Mouse (Mus musculus): ENCODE results near the gene Lamp1.

The Lamp1 gene

GRCm38 (mm10) chr8:13178137-13178536 is 19.2 kb downstream of the Lamp1 start:
- Histone ChIP-seq H3K36me3 (ENCODE audit: control insufficient read depth, insufficient read depth, low read length, poor library complexity, severe bottlenecking) (peaks cover 6% of the 10 kb centered on the region; the same call in 1 of the 2 replicates), H3K27me3 (ENCODE audit: control insufficient read depth, insufficient read depth, low read length, poor library complexity, severe bottlenecking) (no peaks in the 10 kb centered on the region)
- no peak for DNase-seq (ENCODE audit: low read depth, low spot score)

GRCm38 (mm10) chr8:13179482-13179881 is 20.5 kb downstream of the Lamp1 start:
- no peak for DNase-seq (ENCODE audit: low read depth, low spot score)
- Histone ChIP-seq H3K27me3 (ENCODE audit: control insufficient read depth, insufficient read depth, low read length, poor library complexity, severe bottlenecking) (no peaks in the 10 kb centered on the region), H3K36me3 (ENCODE audit: control insufficient read depth, insufficient read depth, low read length, poor library complexity, severe bottlenecking) (no peaks in the 10 kb centered on the region)

DNA sequence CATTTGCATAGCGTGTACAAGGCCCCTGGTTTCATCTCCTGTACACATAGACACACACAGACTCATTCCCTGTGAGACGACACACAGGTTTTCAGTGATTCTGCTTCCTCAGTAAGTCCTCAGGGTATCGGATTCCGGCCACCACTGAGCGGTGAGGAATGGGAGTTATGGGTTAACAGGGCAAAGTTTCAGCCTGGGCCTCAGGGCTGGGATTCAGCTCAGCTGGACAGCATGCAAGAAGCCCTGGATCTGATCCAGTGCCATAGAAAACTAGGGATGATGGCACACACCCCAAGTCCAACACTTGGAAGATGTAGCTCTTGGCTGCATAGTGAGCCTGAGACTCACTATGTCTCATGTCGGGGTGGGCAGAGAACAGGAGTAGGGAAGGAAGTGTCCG is 21.0 kb downstream of the Lamp1 start:
- DNase-seq (ENCODE audit: low read depth, low spot score): no peak
- Histone ChIP-seq H3K27me3 (ENCODE audit: control insufficient read depth, insufficient read depth, low read length, poor library complexity, severe bottlenecking) (no peaks in the 10 kb centered on the region), H3K36me3 (ENCODE audit: control insufficient read depth, insufficient read depth, low read length, poor library complexity, severe bottlenecking) (no peaks in the 10 kb centered on the region)

DNA sequence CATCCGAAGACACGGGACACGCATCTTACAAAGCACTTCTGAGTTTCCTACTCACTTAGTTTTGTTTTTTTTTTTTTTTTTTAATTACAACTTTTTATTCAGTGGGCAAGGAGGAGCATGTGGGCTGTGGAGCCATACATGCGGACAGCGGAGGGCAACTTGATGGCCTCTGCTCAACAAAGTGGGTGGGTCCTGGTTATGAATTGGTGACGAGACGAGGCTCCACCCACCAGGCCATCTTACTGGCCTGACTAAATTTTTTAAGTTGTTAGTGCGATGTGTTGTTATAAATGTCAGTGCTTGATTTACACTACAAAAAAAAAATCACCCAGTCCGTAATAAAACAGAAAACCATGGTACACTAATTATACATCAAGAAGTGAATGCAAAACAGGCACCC is 21.4 kb downstream of the Lamp1 start:
- H3K36me3 ChIP-seq (ENCODE audit: control insufficient read depth, insufficient read depth, low read length, poor library complexity, severe bottlenecking): no peaks in the 10 kb centered on the region
- no peaks in the 10 kb centered on the region for H3K27me3 ChIP-seq (ENCODE audit: control insufficient read depth, insufficient read depth, low read length, poor library complexity, severe bottlenecking)
- DNase-seq (ENCODE audit: low read depth, low spot score): no peak

- H3K27me3 ChIP-seq (ENCODE audit: control insufficient read depth, insufficient read depth, low read length, poor library complexity, severe bottlenecking): no peaks in the 10 kb centered on the region
- no peak for DNase-seq (ENCODE audit: low read depth, low spot score)
- H3K36me3 ChIP-seq (ENCODE audit: control insufficient read depth, insufficient read depth, low read length, poor library complexity, severe bottlenecking): no peaks in the 10 kb centered on the region
Measured at GRCm38 (mm10) chr8:13180911-13181690, 22.1 kb downstream of the Lamp1 start.

DNA sequence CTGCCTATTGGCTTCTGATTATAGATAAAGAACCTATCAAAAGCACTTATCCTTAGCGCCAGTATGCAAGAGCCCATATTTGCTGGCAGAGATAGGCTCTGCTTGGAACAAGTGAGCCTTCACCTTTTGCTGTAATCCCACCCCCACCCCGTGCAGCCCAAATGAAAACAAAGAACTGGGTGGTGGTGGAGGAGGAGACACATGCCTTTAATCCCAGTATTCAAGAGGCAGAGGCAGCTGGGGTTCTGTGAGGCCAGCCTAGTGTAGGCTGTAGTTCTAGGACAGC is 22.7 kb downstream of the Lamp1 start:
- DNase-seq (ENCODE audit: low read depth, low spot score): no peak
- Histone ChIP-seq H3K27me3 (ENCODE audit: control insufficient read depth, insufficient read depth, low read length, poor library complexity, severe bottlenecking) (no peaks in the 10 kb centered on the region), H3K36me3 (ENCODE audit: control insufficient read depth, insufficient read depth, low read length, poor library complexity, severe bottlenecking) (no peaks in the 10 kb centered on the region)

- H3K27me3 ChIP-seq (ENCODE audit: control insufficient read depth, insufficient read depth, low read length, poor library complexity, severe bottlenecking): no peaks in the 10 kb centered on the region
- no peak for DNase-seq (ENCODE audit: low read depth, low spot score)
- no peaks in the 10 kb centered on the region for H3K36me3 ChIP-seq (ENCODE audit: control insufficient read depth, insufficient read depth, low read length, poor library complexity, severe bottlenecking)
Measured at GRCm38 (mm10) chr8:13186819-13187218, 27.9 kb downstream of the Lamp1 start.

GRCm38 (mm10) chr8:13187229-13187628 is 28.3 kb downstream of the Lamp1 start:
- DNase-seq (ENCODE audit: low read depth, low spot score): no peak
- no peaks in the 10 kb centered on the region for H3K27me3 ChIP-seq (ENCODE audit: control insufficient read depth, insufficient read depth, low read length, poor library complexity, severe bottlenecking)
- no peaks in the 10 kb centered on the region for H3K36me3 ChIP-seq (ENCODE audit: control insufficient read depth, insufficient read depth, low read length, poor library complexity, severe bottlenecking)

DNA sequence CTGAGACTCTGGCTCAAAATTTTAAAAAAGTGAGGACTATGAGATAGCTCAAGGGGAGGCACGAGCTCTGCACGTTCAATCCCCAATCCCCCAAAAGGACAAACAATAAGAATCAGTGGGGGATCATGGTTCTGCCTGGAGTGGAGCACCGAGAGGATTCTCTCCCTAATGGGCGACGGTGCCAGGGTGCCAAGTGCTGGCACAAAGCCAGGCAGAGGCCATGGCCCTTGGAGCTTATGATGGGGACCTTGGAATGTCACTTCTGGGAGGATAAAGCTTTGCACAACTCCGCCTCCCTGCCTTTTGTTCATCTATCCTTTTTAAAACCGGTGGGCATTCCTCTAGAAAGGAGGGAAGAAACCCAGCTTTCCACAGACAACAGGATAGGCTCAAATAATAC is 28.7 kb downstream of the Lamp1 start:
- no peaks in the 10 kb centered on the region for H3K27me3 ChIP-seq (ENCODE audit: control insufficient read depth, insufficient read depth, low read length, poor library complexity, severe bottlenecking)
- DNase-seq (ENCODE audit: low read depth, low spot score): no peak
- no peaks in the 10 kb centered on the region for H3K36me3 ChIP-seq (ENCODE audit: control insufficient read depth, insufficient read depth, low read length, poor library complexity, severe bottlenecking)

DNA sequence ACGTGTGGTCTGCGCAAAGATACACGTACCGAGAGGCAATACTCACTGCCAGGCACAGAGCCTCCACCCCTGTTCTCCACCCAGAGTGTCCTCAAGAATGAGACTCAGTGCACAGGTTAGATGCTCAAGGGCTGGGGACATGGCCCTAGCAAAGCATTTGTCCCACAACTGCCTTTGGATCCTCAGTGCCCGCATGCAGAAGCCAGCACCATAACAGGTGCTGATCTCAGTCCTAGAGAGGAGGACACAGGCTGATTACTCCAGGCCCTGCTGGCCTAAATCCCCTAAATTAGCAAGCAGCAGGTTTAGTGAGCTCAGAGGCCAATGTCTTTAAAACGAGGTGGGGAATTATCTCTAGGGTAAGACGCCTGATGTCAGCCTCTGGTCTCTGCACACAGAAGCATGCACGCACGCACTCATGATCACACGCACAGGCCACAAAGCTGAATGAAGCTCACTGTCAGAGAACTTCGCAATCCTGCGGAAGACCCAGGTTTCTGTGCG is 29.1 kb downstream of the Lamp1 start:
- Histone ChIP-seq H3K27me3 (ENCODE audit: control insufficient read depth, insufficient read depth, low read length, poor library complexity, severe bottlenecking) (no peaks in the 10 kb centered on the region), H3K36me3 (ENCODE audit: control insufficient read depth, insufficient read depth, low read length, poor library complexity, severe bottlenecking) (no peaks in the 10 kb centered on the region)

DNA sequence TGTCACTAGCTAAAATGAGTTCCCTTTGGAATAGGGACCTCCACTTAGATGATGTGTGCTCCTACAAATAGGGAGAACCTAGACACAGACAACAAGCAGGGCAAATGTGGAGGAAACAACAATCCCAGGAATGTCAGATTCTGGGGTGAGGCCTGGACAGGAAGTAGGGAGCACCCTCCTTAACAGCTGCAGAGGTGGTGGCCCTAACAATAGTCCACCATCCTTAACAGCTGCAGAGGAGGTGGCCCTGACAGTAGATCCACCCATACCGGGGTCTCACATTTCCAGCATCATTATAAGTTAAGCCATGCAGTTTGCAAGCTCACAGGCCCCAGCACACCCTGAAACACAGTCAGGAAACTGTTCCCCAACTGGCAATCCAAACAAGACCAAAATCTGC is 29.9 kb downstream of the Lamp1 start:
- DNase-seq (ENCODE audit: low read depth, low spot score): no peak
- H3K27me3 ChIP-seq (ENCODE audit: control insufficient read depth, insufficient read depth, low read length, poor library complexity, severe bottlenecking): no peaks in the 10 kb centered on the region
- no peaks in the 10 kb centered on the region for H3K36me3 ChIP-seq (ENCODE audit: control insufficient read depth, insufficient read depth, low read length, poor library complexity, severe bottlenecking)

More for the DNA sequence above, 29.1 kb downstream of the Lamp1 start:
- DNase-seq (ENCODE audit: low read depth, low spot score): no peak

DNA sequence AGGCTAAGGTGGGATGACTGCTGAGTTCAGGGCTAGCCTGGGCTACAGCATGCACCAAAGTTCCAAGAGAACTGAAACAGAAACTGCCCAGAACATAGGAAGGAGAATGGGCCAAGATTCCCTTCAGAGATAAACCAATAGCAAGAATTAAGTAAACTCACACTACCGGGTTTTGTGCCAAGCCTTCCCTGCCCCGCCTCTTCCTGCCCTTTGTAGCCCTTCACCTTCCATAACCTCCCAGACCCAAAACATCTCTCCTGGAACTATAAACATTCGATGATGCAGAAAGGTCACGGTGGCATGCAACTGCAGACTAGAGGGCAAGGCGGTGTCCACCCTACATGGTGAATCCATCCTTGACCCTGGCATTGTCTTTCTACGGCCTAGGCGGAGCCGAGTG is 31.3 kb downstream of the Lamp1 start:
- no peak for DNase-seq (ENCODE audit: low read depth, low spot score)
- H3K27me3 ChIP-seq (ENCODE audit: control insufficient read depth, insufficient read depth, low read length, poor library complexity, severe bottlenecking): no peaks in the 10 kb centered on the region
- no peaks in the 10 kb centered on the region for H3K36me3 ChIP-seq (ENCODE audit: control insufficient read depth, insufficient read depth, low read length, poor library complexity, severe bottlenecking)

GRCm38 (mm10) chr8:13194818-13195217 is 35.9 kb downstream of the Lamp1 start:
- Histone ChIP-seq H3K36me3 (ENCODE audit: control insufficient read depth, insufficient read depth, low read length, poor library complexity, severe bottlenecking) (no peaks in the 10 kb centered on the region), H3K27me3 (ENCODE audit: control insufficient read depth, insufficient read depth, low read length, poor library complexity, severe bottlenecking) (no peaks in the 10 kb centered on the region)
- DNase-seq (ENCODE audit: low read depth, low spot score): no peak

DNA sequence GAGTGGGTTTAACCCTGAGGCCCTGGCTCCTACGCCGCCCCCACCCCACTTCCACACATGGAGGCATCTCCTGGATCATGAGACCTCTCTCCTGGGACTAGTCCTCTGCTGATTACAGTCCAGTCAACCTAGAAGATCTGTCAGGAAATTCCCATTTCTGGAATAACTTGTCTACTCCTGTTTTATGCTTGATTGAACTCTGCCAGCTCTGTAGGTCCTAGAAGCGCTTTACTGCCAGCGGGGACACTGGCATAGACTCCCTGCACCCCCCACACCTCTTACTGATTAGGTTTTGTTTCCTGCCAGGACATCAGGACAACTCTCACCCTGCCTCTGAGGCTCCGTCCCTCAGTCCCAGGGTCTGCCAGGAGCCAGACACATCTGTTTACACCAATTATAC is 38.5 kb downstream of the Lamp1 start:
- Histone ChIP-seq H3K36me3 (ENCODE audit: control insufficient read depth, insufficient read depth, low read length, poor library complexity, severe bottlenecking) (no peaks in the 10 kb centered on the region), H3K27me3 (ENCODE audit: control insufficient read depth, insufficient read depth, low read length, poor library complexity, severe bottlenecking) (no peaks in the 10 kb centered on the region)
- DNase-seq (ENCODE audit: low read depth, low spot score): no peak

GRCm38 (mm10) chr8:13199385-13200061 is 40.6 kb downstream of the Lamp1 start:
- DNase-seq (ENCODE audit: low read depth, low spot score): no peak

More at GRCm38 (mm10) chr8:13199385-13200061, 40.6 kb downstream of the Lamp1 start:
- Histone ChIP-seq H3K27me3 (ENCODE audit: control insufficient read depth, insufficient read depth, low read length, poor library complexity, severe bottlenecking) (no peaks in the 10 kb centered on the region), H3K36me3 (ENCODE audit: control insufficient read depth, insufficient read depth, low read length, poor library complexity, severe bottlenecking) (no peaks in the 10 kb centered on the region)
